Mouse (Mus musculus) forelimb bud, embryonic 11.5 days (tissue): Measurements from ENCODE around the gene Lman2.
A peak's percentile ranks its signal among the peaks of the same experiment; 100 is the strongest.

ENCODE experiments used
- DNase-seq: peaks from one replicate; pipeline ENCODE4 v3.0.0-alpha.2; 2012; ENCODE audit warnings: low read depth, low spot score

The Lman2 gene

DNA sequence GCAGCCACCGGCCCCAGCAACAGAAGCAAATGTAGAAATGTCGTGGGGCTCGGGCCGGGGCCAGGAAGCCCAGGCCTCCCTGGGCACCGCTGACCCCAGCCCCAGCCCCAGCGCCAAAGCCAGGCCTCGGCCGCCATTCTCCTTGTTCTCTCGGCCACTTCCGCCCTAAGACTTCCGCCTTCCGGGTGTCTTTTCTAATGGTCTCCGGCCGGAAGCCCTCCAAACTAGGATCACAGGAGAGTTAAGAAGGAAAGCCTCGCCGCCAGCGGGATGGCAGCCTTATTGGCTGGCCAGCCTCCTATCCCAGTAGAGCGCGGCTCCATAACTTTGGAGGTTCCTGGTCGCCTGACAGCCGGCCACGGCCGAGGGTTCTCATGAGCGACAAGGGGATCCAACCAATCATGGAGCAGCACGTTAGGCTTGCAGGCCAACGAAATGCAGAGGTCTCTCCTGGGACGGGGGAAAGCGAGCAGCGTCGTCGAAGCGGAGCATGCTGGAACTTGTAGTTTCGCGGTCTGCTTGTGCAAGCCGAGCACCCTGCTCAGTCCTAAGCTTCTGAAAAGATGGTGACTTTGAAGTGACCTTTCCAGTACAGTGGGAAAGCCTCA is at the start of gene Lman2:
Lman2 (minus strand) TSS at position 331 of the 608 bp plus-strand sequence.
- peak; percentile 99 for DNase-seq

DNA sequence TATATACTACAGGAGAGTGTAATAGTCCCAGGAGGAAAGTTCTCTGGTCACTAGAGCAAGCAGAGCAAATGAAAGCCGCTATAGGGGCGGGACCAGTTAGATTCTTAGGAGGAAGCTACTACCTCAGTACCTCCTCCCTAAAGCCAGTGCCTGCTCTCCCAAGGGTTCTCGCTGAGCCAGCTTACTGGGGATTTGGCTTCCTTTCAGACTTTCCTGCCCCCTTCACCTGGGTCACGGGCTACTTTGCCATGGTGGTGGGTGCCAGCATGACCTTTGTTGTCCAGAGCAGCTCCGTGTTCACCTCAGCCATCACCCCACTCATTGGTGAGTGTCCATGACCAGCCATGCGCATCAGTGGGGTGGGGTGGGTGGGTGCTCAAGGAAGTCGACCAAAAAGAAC is 49.2 kb upstream of the Lman2 start:
- no peak for DNase-seq

DNA sequence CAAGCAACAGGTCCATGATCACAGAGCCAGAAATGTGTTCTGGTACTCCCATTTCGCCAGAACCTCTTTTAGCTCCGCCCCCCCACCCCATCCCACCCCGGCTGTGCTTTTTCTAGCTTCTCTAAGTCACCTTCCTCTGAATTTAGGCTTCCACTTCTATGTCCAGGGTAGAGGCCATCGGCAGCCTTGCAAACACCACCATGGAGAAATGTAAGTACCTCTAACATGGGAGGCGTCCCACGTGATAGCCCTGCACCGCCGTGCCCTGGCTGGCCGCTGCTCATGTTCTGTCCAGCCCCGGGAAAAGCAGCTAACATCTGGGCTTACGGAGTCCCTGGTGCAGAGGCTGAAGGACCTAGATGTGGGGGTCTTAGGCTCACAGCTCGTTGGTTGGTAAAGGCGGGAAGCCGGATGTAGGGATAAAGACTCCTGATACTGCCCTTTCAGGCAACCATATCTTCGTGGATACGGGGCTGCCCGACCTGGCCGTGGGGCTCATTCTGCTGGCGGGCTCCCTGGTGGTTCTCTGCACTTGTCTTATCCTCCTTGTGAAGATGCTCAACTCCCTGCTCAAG is 46.0 kb upstream of the Lman2 start:
- no peak for DNase-seq

DNA sequence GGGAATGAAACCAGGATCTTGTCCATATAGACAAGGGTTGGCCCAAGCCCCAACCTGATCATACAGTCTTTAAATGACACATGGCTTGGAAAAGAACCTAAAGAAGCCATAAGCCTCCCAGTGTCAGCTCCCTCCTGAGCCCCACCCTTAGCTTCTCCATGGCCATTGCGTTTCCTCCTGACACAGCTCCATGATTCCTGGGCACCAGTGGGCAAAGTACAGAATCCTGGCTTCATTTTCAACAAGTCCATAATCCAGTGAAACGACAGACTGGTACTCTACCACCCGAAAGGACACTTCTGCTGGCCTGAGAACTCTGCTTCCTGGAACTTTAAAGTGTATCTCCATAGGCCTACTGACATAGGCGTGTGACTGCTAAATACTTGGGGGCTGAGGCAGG is 44.8 kb upstream of the Lman2 start:
- DNase-seq = no peak

DNA sequence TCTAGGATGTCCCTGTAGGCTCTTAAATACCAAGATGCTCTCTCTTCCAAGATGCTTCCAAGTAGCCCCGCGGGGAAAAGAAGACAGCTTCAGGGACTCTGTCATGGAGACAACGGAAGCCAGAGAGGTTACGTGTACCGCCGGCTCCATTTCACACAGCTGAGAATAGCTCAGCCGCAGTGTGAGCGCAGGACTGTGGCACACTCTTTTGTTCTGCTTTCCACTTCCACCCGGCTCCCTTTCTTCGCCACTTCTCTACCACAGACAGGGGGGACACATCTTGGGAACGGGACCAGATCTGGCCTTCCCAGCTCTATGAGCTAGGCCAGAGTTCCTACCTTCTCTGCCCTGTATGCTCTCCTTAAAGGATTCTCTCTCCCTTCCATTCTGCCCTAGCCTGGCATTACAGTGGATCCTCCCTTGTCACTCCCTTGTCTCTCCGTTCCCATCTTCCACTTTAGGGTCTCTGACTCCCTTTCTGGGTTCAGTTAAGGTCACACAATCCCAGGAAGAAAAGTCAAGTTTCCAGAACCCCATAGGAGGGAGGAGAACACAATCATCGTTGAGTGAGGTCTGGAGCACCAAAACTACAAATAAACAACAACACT is 43.3 kb upstream of the Lman2 start:
- DNase-seq = no peak

DNA sequence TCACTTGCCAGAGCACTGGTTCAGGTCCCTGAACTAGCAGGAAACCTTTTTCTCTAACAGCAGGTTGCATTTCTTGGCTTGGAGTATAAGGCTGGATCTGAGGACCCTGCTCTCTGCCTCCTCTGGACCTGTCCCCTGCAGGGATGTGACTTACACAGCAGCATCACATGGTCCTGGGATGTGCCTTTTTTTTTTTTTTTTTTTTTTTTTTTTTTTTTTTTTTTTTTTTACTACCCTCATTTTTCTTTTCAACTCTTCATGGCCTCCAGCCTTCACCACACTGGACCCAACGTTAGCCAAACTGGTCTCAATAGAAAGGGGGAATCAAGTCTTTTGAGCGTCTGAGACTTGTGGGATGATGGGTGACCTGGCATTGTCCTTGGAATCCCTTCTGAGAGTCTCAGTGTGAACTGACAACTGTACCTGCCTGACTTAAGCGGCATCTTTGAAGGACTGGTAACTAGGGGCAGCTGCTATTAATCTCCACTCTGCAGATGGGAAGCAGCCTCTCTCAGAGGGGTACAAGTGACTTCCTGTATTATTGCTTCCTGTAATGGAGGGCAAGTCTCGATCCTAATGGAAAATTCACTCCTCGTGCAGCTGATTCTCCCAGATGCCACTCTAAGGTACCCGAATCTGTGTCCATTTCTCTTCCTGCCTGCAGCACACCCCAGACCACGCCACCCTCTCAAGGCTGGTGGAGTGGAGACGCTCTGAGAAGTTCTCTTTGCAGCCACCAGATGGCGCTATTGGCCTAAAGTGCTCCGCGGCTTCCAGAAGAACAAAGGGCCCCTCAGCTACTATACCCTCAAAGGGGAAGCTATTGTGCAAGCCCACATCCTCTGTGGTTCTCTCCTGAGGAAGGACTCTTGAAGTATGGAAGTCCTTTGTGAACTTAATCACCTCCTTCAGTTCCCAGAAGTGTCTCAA is 42.5 kb upstream of the Lman2 start:
- DNase-seq = peak; percentile 92

DNA sequence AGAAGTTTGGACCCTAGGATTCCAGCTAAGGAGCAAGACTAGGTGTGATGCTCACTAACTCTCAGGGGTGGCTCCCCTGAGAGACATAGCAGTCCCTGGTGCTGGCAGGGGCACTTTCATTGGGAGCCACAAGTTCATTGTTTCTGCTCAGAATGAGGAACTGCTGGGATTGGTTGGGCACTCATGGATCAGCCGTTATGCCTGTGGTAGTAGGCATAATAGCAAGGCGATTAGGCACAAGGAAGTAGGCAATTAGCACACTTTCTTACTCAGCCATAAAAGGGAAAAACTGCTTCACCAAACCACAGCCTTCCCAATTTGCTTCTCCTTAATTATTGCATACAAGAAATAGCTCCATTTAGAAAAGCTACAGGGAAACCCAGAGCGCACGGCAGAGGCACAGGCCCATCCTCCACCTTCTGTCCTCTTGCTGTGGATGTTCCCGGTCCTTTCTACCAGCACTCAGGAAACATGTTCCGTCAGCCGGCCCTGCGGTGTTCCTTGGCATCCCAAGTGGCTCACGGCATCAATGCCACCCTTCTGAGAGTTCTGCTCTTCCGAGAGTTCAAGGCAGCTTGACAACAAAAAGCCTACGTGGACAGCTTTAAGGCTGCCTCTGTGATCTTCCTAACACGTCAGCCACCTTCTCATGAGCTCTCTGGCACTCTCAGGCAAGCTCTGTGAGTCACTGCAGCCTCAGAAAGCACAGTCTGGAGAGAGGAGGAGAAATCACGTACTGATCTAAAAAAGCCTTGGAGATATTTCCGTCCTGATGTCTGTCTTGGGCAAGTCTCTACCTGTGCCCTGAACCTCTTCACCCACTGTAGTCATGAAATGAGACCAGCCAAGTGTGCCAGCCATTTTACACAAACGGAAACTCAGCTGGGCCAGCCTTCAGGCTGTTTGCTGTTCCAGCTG is 41.6 kb upstream of the Lman2 start:
- DNase-seq = no peak

DNA sequence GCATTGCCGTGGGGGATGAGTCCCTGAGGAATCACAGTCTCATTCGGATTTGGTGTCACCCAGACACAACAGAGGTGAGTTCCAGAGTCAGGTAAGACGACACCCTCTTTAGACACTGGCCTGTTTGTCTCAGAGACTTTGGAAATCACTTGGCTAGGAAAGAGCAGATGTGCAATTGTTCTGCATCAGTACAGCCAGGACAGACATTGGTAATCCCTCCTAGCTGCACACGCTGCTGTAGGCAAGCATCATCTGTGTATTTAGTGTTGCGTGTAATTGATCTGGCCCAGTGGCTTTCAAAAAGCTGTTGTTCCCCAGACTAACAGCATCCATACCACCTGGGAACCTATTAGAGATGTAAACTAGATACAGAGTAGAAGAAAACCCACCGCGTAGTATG is 40.7 kb upstream of the Lman2 start:
- no peak for DNase-seq

DNA sequence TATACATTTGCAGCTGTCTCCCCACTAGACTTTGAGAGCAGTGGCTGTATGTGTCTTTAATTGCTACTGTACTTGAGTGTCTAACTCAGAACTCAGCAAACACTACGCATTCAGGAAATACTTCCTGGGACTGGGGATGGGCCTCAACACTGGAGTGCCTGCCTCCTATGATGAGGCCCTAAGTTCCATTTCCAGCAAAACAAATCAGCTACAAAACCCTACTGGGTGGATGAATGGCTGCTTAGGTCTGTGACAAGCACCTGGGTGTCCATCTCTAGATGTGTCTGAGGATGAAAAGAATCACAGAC is 37.4 kb upstream of the Lman2 start:
- DNase-seq = no peak

DNA sequence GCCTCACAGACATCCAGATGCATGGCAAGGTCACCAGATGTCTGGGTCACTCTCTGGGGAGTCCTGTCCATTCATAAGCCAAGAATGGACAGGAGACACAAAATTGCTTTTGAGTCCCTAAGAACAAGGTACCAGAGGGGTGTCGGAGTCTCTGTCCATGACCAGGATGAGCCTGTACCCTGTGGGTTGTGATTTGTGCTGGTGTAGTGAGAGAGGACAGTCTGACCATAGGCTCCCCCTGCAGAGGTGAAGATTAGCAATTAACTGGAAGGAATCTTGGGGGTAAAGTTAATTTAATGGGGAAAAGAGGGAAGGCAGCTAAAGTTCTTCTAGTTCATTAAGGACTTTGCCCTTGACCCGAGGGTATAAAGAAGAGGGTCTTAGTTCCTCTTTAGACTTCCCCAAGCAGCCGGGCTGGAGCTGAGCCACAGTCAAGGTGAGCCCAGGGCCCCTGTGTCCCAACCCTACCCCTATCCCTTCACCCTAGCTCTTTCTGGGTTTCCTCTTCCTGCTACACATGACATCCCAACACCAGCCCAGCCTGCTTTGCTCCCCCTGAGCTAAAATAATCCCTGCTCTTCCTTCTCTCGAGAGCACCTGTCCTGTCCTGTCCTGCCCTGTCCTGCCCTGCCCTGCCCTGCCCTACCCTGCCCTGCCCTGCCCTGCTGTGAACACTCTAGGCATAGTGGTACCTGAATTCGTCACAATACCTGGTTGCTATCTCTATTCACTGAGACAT is 36.9 kb upstream of the Lman2 start:
- no peak for DNase-seq

DNA sequence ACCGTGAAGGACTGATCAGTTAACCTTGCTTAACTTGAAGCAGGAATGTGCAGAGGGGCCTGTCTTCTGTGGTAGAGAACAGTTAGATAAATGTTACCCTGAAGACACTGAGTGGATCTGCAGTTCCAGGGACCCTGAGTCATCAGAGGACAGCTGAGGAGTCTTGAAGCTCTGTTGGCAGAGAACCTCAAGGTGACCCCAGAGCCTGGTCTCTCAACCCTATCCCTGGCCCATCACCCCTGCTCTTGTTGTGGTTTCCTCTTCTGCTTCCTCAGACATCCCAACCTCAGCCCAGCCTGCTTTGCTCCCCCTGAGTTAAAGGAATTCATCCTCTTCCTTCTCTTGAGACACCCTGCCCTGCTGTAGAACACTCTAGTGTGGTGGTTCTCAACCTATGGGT is 35.5 kb upstream of the Lman2 start, which contains the start of gene Slc34a1:
Slc34a1 (plus strand) TSS at position 100 of the 400 bp plus-strand sequence.
- DNase-seq = no peak

DNA sequence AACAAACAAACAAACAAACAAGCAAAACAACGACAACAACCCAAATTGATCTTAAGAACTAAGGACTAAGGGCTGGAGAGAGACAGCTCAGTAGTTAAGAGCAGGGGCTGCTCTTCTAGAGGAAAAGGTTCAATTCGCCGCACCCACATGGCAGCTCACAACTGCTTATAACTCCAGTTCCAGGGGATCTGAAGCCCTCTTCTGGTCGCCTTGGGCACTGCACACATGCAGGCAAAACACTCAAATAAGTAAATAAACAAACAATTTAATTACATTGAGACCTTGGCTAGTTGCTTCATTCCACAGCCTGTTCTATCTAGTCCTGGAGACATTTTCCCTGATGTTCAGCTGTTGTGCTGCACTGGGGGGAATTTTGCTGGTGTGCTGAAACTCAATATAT is 30.4 kb upstream of the Lman2 start:
- no peak for DNase-seq

DNA sequence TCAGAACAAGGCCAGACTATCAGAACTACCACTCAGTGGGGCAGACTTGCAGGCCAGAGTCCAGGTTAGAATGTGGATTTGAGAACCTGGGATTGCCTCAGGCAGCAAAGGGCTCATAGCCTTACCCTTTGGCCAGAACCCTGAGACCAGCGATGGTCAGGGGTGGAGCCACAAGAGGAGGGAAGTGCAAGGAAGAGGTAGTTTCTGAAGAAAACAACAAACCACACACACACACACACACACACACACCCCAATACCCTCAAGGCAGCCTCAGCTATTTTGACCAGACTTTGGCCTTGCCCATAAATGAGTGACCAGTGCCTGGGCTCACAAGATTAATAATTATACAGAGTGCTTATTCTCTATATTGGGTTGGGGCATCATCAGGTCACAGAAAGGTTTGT is 29.0 kb upstream of the Lman2 start:
- DNase-seq = no peak

DNA sequence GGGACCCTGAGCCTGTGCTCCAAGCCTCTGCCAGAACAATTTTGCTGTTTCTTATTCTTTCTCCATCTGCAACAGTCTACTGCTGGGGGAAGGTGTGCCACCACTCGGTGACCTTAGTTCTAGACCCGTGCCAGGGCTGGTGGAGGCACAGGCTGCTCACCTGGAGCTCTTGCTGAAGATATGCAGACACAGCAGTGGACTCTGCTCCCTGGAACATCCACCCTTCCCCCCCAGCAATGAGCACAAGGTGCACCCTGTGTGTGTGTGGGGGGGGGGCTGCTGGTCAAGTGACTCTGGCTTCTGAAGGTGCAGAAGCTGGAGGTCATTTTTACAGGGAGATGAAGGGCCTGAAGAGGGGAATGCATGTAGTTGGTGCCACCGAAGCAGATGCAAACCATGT is 28.1 kb upstream of the Lman2 start:
- no peak for DNase-seq

DNA sequence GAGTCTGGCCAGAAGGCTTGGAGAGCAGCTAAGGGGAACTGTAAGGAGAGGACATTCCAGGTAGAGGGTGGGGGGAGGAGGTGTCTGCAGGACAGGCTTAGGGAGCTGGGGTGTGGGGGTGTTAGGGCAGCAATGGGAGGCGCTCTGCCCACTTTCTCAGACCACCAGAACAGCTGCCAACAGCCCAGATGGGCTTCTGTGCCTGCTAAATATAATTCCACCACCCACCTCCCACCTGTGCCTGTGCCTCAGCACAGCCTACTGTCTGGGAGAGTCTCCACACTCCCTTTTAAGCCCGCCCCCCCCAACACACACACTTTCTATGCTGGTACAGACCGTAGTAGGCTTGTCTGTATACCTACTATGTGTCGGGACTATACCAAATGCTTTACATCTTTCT is 19.2 kb upstream of the Lman2 start:
- DNase-seq = no peak

DNA sequence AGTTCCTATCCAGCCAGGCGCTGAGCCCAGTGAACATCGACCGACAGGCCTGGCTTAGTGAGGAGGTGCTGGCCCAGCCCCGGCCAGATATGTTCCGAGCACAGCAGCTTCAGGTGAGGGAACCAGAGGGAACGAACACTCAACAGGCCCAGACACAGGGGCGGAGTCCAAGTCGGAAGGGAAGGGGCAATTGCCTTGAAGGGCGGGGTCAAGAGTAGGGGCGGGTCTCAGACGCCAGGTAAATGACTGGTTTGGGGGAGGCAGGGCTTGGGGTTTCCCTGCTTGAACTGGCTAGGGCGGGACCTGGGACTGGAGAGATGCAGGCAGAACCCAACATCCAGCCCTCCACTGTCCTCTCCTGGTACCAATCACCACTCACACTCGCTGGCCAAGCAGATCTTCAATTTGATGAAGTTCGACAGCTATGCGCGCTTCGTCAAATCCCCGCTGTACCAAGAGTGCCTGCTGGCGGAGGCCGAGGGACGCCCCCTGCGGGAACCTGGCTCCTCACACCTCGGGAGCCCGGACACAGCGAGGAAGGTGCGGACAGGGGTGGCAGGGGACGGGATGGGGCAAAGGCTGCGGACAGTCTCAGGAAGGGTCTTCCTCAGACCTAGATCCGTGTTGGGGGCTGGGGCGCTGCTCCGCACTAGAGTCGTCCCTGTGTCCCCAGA is 16.5 kb upstream of the Lman2 start:
- peak; percentile 5 for DNase-seq

DNA sequence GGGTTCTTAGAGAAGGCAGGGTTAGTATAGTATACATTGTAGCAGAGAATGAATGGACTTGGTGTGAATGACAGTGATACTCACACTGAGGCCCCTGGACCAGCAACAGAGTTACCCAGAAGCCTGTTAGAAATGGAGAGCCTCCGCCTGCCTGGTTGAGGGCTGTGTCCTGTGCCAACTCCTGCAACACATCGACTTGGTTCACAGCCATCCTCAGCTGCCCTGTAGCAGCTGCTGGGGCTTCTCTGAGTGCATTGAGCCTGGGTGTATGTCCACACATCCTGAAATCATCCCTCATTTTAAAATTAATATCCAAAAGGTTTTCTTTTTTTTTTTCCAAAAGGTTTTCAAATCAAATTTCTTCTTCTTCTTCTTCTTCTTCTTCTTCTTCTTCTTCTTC is 13.3 kb upstream of the Lman2 start:
- DNase-seq = no peak

DNA sequence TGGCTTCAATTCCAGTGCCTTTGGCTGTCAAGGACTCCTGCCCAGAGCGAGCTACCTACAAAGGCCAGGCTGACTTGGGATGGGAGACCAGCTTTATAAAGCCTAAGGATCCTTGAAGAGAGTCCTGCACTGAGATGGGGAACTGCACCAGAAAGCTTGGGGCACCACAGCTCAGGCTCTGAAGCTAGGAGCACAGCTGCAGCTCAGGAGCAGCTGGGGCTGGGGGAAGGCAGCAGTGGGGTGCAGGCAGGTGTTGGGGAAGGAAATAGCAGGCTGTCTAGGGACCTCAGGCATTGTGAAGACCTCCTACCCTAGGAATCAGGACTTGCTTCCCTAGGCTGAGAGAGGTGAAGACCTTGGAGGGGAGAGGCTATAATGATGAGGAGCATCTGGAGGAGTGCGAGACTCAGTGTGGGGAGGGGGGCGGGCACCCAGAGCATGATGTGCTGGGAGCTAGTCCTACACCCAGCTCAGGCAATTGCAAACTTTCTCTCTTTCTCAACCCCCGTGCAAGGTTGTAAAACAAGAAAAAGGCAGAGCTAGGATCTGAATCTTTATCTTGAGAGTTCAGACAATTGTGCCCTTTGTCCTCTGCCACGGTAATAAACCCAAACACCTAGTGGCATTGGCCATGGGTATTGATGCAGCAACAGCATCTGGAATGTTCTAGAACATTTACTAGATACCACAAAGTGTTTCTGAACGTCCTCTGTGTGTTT is 11.8 kb upstream of the Lman2 start:
- DNase-seq = no peak

DNA sequence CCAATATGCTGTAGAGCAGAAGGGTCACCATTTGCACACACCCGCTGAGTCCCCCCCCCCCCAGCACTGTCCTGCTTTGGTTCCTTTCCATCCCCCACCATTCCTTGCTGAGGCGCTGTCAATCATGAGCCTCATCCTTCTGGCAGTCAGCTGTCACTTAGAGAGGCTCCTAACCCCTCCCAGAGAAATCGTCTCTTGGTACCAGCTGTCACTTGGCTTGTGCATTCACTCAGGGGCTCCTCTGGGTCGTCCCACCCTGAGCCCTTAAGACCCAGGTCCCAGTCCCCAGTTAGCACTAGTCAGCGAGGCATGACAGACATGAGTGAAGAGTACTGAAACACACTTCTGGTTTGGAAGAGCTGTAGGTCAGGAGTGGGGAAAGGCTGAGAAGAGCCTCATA is 9.2 kb upstream of the Lman2 start:
- DNase-seq = no peak
